Mouse (Mus musculus): Measurements from ENCODE around the gene Sufu.

- no peak for TF ChIP-seq CTCF (IDR thresholded peaks at IDR 0.05; ENCODE audit: extremely low read depth, insufficient read depth, insufficient read length, insufficient replicate concordance)
- TF ChIP-seq POLR2A (IDR thresholded peaks at IDR 0.05; ENCODE audit: low read depth, low read length): no peak
Measured at GRCm38 (mm10) chr19:46420410-46420809, 23.7 kb downstream of the Sufu start.
